In genomic region chr12:50634436-50634835, GRCm38 (mm10) we compare ENCODE assay signal across 19 mouse cellular contexts. TPM values are rescaled to one million over a fixed set of nuclear protein-coding genes. Genes with fewer than 3 reads are reported as not detected.
A peak's percentile ranks its signal among the peaks of the same experiment; 100 is the strongest.
DNase-seq lines count a peak whose midpoint lies in the region; ATAC-seq and TF ChIP-seq lines count a peak whose summit lies in the region.
"Had no signal": no experiment of that assay in that cellular context is flagged by ENCODE, and none has a peak within 500 bp of the region (broad histone marks: within the 10 kb centered on the region; RNA-seq: fewer than 3 reads in every experiment).

No protein-coding gene starts in this region.

- peaks cover 7% of the 10 kb centered on the region; the same call in 1 of the 2 replicates for H3K9me3 ChIP-seq in heart, embryonic 12.5 days (replicated peaks)
- H3K9me3 ChIP-seq in heart, embryonic 10.5 days = no peaks in the 10 kb centered on the region
- no peaks in the 10 kb centered on the region for H3K9me3 ChIP-seq in intestine, postnatal 0 days (ENCODE audit: control insufficient read depth)
- H3K9me3 ChIP-seq: embryonic facial prominence, embryonic 15.5 days; limb, embryonic 13.5 days; liver, embryonic 13.5 days; lung, embryonic 15.5 days had no signal

- peaks cover 16% of the 10 kb centered on the region for H3K4me1 ChIP-seq in heart, embryonic 12.5 days (replicated peaks)
- H3K4me1 ChIP-seq in heart, embryonic 10.5 days = peaks cover 17% of the 10 kb centered on the region; the same call in 1 of the 2 replicates
- no peaks in the 10 kb centered on the region for H3K4me1 ChIP-seq in lung, adult 2 months (ENCODE audit: control insufficient read depth, insufficient read depth, low read length)
- H3K4me1 ChIP-seq in intestine, postnatal 0 days (replicated peaks; ENCODE audit: control insufficient read depth, insufficient read depth, low read length) = no peaks in the 10 kb centered on the region
- H3K4me1 ChIP-seq: embryonic facial prominence, embryonic 15.5 days; limb, embryonic 13.5 days; lung, embryonic 15.5 days had no signal

- no peak overlapping the region for H3K4me3 ChIP-seq in heart, embryonic 12.5 days
- no peak overlapping the region for H3K4me3 ChIP-seq in heart, embryonic 10.5 days
- H3K4me3 ChIP-seq in lung, adult 2 months (replicated peaks; ENCODE audit: extremely low read depth, low read depth, low read length) = no peak overlapping the region
- no peak overlapping the region for H3K4me3 ChIP-seq in intestine, postnatal 0 days (ENCODE audit: low read depth, low read length)
- H3K4me3 ChIP-seq: embryonic facial prominence, embryonic 15.5 days; heart, adult 2 months; limb, embryonic 13.5 days; liver, embryonic 13.5 days; lung, embryonic 15.5 days had no signal

- 27% methylated on average over 6 of the region's 6 CpGs for WGBS in heart, embryonic 12.5 days
- 23% methylated on average over 6 of the region's 6 CpGs for WGBS in heart, embryonic 10.5 days
- 66% methylated on average over 6 of the region's 6 CpGs for WGBS in lung, adult 2 months
- WGBS in intestine, postnatal 0 days = 65% methylated on average over 6 of the region's 6 CpGs

- peak overlapping the region; percentile 25; the same call in 1 of the 2 replicates for H3K27ac ChIP-seq in heart, embryonic 12.5 days (ENCODE audit: poor library complexity, severe bottlenecking)
- no peak overlapping the region for H3K27ac ChIP-seq in heart, embryonic 10.5 days
- no peak overlapping the region for H3K27ac ChIP-seq in intestine, postnatal 0 days (ENCODE audit: low read depth, low read length)
- H3K27ac ChIP-seq: embryonic facial prominence, embryonic 15.5 days; heart, adult 2 months; limb, embryonic 13.5 days; liver, embryonic 13.5 days; lung, embryonic 15.5 days; stomach, postnatal 0 days had no signal

- TF ChIP-seq POLR2A in lung, adult 2 months (IDR thresholded peaks at IDR 0.05; ENCODE audit: borderline replicate concordance, extremely low read depth, low read depth, low read length) = no peak

- TF ChIP-seq CTCF in lung, adult 2 months (IDR thresholded peaks at IDR 0.05; ENCODE audit: insufficient read depth, low read length) = no peak
- TF ChIP-seq CTCF in intestine, postnatal 0 days (IDR thresholded peaks at IDR 0.05; ENCODE audit: low read depth) = no peak

- no peak for DNase-seq in heart, embryonic 10.5 days (ENCODE audit: low spot score)
- peak; percentile 30 for DNase-seq in kidney, postnatal 14 days
- no peak for DNase-seq in kidney, postnatal 10 days
- peak; percentile 78 for DNase-seq in adrenal gland, postnatal 10 days
- peak; percentile 12 to 19 for DNase-seq in kidney, postnatal 36 days
- DNase-seq in lung, adult 2 months = no peak
- DNase-seq: cerebellum, adult 9-10 months; liver, embryonic 13.5 days; lung, postnatal 4 days; right cerebral cortex, postnatal 4 days had no signal

- no peaks in the 10 kb centered on the region for H3K36me3 ChIP-seq in heart, embryonic 12.5 days
- H3K36me3 ChIP-seq in heart, embryonic 10.5 days = no peaks in the 10 kb centered on the region
- no peaks in the 10 kb centered on the region for H3K36me3 ChIP-seq in intestine, postnatal 0 days (ENCODE audit: control insufficient read depth, insufficient read depth)
- H3K36me3 ChIP-seq: embryonic facial prominence, embryonic 15.5 days; limb, embryonic 13.5 days; liver, embryonic 13.5 days; lung, embryonic 15.5 days had no signal

- no peaks in the 10 kb centered on the region for H3K27me3 ChIP-seq in heart, embryonic 12.5 days (replicated peaks)
- no peaks in the 10 kb centered on the region for H3K27me3 ChIP-seq in heart, embryonic 10.5 days (ENCODE audit: insufficient read depth, poor library complexity, severe bottlenecking)
- no peaks in the 10 kb centered on the region for H3K27me3 ChIP-seq in intestine, postnatal 0 days (replicated peaks; ENCODE audit: control insufficient read depth, insufficient read depth, low read length)
- H3K27me3 ChIP-seq: embryonic facial prominence, embryonic 15.5 days; limb, embryonic 13.5 days; liver, embryonic 13.5 days; lung, embryonic 15.5 days had no signal

- 0 out of 2 replicates have a peak overlapping the region, but pooled peaks have one; percentile 5 for H3K4me2 ChIP-seq in heart, embryonic 12.5 days
- no peak overlapping the region for H3K4me2 ChIP-seq in intestine, postnatal 0 days (replicated peaks; ENCODE audit: low read depth)
- H3K4me2 ChIP-seq: embryonic facial prominence, embryonic 15.5 days; limb, embryonic 13.5 days; liver, embryonic 13.5 days; lung, embryonic 15.5 days had no signal

- H3K9ac ChIP-seq in heart, embryonic 12.5 days = no peak overlapping the region
- no peak overlapping the region for H3K9ac ChIP-seq in intestine, postnatal 0 days (ENCODE audit: low read depth, low read length)
- H3K9ac ChIP-seq: embryonic facial prominence, embryonic 15.5 days; limb, embryonic 13.5 days; liver, embryonic 13.5 days; lung, embryonic 15.5 days had no signal

- no peak for ATAC-seq in heart, embryonic 12.5 days (ENCODE audit: insufficient number of reproducible peaks, low FRiP score)
- no peak for ATAC-seq in intestine, postnatal 0 days
- ATAC-seq: forebrain, embryonic 16.5 days had no signal

RNA-seq across cellular contexts. Expression of gene Prkd1, which starts 14.5 kb away (rescaled TPM):
- polyA plus RNA-seq in heart, embryonic 12.5 days (2016; fragmentation: Nextera tagmentation; extraction: Ambion mirVana) = 7.7 and 8.3 TPM in 2 replicates
- polyA plus RNA-seq in heart, embryonic 10.5 days (2016; fragmentation: Nextera tagmentation; extraction: Ambion mirVana) = 6.5 and 7.3 TPM in 2 replicates
- 10 to 100 TPM; 10.0 to 13.1 TPM for total RNA-seq in adrenal gland, postnatal 10 days (2021)
- polyA plus RNA-seq in lung, adult 2 months (2012; rRNA removed) = 6.3 and 6.8 TPM in 2 replicates
- polyA plus RNA-seq in intestine, postnatal 0 days (2015; fragmentation: Nextera tagmentation; extraction: Ambion mirVana) = 1.5 and 2.3 TPM in 2 replicates
- total RNA-seq: hematopoietic stem cell, adult 5-6 weeks had no signal

Comparison
In these comparisons a context has a peak if more than half of its experiments do, and no peak if none do; other contexts are left out.
1. DNase-seq: peak in kidney, postnatal 14 days (single experiment), adrenal gland, postnatal 10 days (single experiment) and kidney, postnatal 36 days (2 of 2); none in heart, embryonic 10.5 days (single experiment), kidney, postnatal 10 days (single experiment) and lung, adult 2 months (single experiment).